Mouse (Mus musculus): ENCODE data around the gene Aig1.

- no peak for TF ChIP-seq EP300 (IDR thresholded peaks at IDR 0.05)
- TF ChIP-seq CTCF (IDR thresholded peaks at IDR 0.05): no peak
These were observed 193.8 kb downstream of the Aig1 start for GRCm38 (mm10) chr10:13675033-13675379.

Data from lung, postnatal 0 days (tissue).